Mouse (Mus musculus): ENCODE results near the gene Slc25a33.
A peak's percentile ranks its signal among the peaks of the same experiment; 100 is the strongest.
"Not testable (repeated sequence)": the region's sequence is repeated elsewhere in the genome, so short reads cannot be mapped to it uniquely, and the experiment has no call there.

Slc25a33 gene

DNA sequence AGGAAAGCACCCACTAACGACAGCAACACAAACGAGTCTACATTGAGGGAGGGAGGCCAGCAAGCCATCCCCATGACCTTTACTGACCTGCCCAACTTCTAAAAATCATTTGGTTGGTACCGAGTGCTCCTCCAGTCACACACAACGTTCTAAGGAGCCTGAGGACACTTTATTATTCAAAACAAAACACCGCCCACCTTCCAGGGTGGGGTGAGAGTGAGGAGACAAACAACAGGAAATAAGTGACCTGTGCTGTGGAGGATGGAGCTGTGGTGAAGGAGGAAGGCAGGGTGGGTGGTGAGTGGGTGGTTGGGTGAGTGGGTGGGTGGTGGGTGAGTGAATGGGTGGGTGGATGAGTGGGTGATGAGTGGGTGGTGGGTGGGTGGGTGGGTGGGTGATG, 14.6 kb downstream of the Slc25a33 start:
- DNase-seq (ENCODE audit: extremely low spot score, low spot score) = no peak

DNA sequence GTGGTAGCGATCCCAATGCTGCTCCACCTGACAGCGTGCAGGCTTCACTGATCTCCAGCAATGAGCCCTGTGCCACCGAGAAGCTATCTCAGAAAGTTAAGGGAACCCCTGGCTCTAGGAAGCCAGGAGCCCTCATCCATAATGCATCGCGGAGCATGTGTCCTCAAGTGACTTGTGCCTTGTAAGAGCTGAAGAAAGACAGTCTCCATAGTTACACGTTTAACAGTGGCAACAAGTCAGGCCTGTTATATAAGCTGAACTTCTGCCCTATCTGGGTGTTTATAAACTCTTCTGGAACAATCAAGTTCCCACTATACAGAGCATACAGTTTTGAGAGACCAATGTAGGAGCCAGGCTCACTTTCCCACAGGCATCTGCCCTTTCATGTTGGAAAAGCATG, 15.7 kb downstream of the Slc25a33 start:
- DNase-seq (ENCODE audit: extremely low spot score, low spot score) = no peak

DNA sequence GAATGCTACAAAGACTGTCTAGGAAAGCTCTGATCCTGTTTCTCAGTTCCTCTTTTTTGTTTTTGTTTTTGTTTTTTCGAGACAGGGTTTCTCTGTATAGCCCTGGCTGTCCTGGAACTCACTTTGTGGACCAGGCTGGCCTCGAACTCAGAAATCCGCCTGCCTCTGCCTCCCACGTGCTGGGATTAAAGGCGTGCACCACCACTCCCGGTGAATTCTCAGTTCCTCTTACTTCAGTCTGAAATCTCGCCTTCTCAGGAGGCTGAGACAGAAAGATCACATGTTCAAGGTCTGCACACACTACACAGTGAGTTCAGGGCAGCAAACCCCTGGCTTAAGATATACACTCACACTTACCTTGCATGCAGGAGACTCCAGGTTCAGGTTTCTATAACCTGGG, 17.5 kb downstream of the Slc25a33 start:
- DNase-seq (ENCODE audit: extremely low spot score, low spot score) = not testable (repeated sequence)

DNA sequence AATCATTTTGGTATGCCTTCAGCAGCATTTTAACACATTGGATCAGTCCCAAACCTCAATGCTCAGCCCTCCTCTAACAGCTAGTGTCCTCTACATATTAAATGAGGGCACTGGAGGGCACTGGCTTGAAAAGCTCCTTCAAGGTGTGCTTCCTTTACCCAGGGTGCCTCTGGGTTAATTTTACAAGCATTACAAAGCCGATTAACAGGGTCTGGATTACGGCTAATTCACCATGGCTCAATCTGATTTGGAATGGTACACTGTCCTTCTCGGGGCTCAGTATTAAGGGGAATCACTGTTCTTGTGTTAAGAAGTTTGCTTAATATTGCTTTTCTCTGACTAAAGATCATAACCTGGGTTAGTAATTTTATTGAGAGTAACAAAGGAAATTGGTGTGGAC, 21.2 kb downstream of the Slc25a33 start:
- DNase-seq (ENCODE audit: extremely low spot score, low spot score) = no peak

DNA sequence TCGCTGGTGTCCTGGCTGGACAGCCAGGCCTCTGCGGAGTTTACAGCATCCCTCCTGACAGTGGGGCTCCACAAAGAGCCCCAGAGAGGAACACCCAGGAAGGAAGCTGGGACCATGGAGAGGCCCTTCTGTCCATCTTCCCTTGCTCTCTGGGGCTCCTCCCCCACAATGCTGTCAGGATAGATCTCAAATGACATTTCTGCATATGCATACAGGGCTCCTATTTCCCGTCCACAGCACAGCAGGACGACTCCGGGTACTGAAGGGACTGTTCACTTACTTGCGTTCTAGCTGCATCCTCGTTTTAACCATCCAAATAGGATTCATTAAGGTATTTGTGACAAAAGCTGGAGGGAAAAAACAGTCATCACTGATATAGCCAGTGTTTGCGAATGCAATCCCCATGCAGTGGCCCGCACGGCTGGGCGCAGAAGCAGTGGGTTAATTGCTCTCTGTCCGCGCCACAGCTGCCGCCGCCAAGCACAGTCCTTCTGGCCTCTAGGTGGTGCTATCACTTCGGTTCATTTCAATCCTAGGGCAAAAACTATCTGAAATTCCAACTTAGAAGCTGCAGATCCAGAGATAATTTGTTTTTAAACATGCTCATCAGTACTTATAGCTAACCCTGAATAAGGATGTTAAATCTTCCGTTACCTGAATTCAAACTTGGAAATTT, 21.8 kb downstream of the Slc25a33 start:
- DNase-seq (ENCODE audit: extremely low spot score, low spot score) = peak; percentile 60

DNA sequence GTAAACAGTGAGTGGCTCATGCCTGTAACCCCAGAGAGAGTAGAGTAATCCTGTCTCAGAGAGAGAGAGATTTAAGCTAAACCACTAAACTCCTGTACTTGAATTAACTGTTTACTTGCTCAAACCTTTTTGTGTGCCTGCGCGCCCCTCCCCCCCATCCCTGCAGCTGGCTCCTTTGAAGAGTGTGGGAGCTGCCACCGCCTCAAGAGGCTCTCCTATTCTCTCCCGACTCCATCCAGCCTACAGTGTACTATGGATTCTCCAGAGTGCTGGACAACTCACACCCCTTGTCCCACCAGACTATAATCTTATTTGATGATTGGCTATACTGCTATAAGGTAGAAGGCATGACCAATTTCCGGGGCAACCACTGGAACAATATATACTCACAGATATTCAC, 23.4 kb downstream of the Slc25a33 start:
- no peak for DNase-seq (ENCODE audit: extremely low spot score, low spot score)

DNA sequence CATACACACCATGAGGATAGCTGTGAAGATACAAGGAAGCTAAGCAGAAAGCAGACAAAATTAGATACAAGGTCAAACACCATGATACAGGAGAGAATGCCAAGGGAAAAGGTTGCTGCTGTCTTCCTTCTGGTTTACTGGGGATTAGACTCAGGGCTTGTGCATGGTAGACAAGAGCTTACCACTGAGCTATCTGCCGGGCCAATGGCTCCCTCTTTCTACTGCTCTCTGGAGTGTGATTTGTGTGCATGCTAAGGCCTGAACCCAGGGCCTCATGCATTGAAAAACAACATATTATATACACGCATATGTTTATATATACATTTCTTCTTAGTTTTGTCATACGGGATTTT, 24.4 kb downstream of the Slc25a33 start:
- not testable (repeated sequence) for DNase-seq (ENCODE audit: extremely low spot score, low spot score)

DNA sequence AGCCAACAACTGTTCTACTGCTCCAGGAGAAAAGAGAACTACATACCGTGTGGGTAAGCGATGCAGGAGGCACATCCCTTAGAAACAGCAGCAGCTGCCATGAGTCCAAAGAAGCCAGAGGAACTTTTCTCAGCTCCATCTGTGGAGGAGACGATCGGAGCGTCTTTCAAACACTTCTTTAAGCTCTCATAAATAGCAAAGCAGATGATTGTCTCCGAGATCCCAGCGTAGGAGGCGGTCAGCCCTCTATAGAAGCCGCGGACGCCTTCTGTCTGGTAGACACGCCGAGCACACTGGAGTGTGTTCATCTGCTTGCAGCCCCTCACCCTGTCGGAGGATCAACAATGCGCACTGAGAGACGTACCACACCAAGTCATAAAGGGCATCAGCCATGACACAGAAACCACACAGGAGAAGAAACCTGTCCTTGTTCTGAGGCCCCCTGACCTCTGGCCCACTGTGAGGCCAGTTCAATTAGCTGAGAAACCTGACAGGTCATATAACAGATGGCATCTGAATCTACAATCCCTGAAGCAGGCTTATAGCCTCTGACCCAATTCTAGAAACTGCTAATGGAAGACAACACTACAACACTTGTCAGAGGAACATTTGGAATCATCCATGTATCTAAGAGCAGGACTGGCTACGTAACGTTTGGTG, 24.9 kb downstream of the Slc25a33 start:
- DNase-seq (ENCODE audit: extremely low spot score, low spot score) = no peak

DNA sequence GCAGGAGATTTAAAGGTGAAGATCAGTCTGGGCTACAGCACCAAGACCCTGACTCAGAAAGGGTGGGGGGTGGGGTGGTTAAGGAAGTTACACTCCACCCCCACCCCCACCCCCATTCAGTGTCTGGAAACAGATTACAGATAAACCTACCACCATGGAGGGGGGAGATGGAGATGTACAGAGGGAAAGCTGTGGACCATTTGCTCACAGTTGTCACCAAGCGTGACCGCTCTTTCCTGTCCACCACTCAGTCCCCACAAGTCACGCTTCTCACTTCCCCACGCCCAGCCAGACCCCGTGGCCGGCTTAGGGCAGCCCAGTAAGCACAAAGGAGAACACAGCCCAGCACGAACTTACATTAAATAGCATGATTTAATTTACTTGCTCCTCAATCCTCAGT, 30.0 kb downstream of the Slc25a33 start:
- DNase-seq (ENCODE audit: extremely low spot score, low spot score) = no peak

DNA sequence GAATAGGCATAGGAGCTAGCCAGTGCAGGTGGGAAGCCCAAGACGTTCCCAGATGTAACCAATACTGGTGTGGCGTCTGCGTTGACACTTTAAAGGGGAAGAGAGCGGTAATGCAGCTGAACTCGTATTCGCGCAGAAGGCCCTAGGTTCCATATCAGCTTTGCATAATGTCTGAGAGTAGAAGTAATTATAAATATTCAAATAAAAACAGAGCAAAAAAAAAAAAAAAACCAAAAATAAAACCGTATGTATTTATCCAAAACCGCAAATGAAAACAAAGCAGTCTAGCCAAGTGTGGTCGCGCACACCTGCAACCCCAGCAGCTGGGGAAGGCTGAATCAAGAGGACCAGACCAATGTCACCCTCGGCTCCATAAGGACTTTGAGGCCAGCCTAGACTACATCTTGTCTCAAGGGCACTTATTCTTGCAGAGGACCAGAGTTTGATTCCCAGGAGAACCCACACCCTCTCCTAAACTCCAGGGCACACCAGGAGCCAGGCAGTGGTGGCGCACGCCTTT, 32.0 kb downstream of the Slc25a33 start:
- DNase-seq (ENCODE audit: extremely low spot score, low spot score) = no peak

DNA sequence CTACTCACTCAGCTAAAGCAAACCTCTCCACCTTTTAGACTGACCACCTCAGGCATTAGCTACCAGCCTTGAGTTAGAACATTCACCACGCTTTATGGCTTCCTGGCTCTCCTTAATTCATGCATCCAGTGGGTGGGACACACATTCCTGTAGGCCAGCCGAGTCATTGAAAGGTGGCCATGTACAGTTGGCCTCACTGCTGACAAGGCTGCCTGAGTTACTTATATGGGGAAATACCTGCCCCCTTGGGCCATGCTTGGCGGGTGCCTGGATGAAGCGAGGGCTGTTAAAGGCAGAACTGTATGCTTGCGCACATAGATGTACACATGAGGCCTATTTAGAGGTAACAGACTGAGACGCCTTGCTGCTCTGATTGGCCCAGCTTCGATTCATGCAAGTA, 33.8 kb downstream of the Slc25a33 start:
- DNase-seq (ENCODE audit: extremely low spot score, low spot score) = no peak

DNA sequence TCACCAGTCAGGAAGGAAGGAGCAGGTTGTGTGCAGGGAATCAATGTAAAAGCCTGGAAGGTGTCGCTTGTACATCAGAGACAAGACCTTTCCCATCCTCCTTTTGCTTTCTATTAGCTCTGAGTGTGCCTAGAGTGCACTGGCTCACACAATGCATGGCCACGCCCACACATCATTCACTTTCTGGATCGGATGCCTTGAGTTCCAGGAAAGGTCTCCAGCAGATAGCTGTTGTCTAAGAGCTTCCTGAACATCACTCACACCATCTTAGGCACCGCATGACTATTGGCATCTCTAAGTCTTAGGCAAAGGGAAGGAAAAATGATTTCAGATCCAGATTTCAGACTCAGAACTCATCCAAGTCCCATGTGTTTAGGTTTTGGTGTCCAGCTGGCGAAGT, 34.6 kb downstream of the Slc25a33 start:
- no peak for DNase-seq (ENCODE audit: extremely low spot score, low spot score)

DNA sequence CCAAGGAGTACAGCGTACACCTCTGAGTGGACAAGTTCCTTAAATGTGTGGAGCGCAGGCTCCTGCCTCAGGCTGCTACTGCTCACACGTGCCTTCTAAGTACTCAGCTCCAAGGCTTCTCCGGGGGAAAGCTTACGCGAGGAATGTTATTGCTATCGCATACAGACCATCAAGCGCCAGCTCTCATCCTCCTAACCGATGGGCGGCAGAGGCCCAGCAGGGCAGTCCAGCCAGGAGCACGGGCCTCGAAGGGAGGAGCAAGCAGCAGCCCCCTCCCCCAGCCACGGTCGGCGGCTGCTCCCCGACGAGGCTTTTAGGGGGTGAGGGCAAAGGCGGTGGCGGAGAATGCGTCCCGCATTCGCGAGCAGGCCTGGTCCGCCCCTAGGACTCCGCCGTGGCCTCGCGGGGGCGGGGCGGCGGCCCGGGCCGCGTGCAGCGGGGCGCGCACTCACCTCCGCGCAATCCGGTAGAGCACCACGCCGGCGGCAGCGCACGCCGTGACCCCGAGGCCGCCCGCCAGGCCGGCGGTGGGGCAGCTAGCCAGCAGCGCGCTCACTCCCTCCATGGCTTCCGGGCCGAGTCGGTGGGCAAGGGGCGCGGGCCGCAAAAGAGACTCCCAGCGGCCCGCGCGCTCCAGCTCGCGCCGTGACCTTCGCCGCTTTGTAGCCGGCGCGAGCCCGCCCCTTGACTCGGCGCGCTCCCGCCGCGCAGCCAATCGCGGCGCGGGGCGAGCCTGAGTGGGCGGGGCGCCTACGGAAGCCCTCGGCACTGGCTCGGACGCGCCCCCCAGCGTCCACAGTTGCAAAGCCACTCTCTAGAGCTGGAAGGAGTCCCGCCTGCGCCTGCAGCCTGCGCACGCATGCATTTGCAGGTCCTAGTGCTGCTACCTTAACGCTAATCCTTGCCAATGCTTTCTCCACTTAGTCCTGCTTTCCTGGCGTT, 36.4 kb downstream of the Slc25a33 start, which contains the start of gene Tmem201:
Gene Tmem201 (minus strand): TSS at position 662 of the 942 bp plus-strand sequence.
- DNase-seq (ENCODE audit: extremely low spot score, low spot score) = peak; percentile 91

DNA sequence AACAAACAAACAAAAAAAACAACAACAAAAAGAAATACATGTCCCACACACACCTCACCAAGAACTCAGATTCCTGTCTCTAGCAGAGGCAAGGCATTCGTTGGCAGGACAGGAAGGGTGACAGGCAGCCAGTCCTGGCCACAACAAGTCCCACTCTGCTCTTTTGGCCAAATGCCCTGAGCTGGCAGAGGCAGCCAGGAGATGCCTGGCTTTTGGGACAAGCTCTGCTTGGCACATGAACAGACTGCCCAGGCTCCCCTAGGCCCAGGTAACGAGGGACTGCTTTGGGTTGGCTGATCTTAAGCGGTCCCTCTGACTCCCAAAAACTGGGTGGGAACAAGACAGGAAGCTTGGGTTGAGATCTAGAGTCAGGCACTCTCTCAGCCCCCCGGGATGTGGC, 37.5 kb downstream of the Slc25a33 start:
- DNase-seq (ENCODE audit: extremely low spot score, low spot score) = no peak

DNA sequence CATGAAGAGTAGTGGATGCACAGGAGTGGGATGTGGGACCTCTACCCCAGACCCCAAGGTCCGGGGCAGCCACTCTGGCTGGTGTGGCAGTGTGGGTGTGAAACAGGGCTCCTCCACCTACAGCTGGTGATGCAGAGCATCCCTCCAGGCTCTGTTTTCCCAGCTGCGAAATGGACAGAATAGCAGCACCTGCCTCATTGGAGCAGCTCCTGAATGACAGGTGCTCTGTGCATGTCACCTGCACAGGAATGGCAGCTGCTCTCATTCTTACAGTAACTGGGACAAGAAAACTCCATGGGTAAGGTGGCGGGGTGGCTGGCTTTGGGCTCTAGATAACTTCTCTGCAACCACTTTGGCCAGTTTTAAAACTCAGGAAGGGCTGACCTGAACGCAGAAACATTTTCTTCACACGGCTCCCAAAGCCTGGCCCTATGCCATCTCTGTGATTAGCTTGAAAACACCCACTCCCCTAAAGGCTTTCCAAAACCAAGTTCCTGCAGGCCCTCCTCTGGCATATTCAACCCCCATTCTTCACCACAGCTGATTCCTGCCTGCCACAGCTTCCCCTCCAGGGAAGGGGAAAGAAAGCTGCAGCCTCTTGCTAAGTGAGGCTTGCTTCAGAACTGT, 38.3 kb downstream of the Slc25a33 start:
- DNase-seq (ENCODE audit: extremely low spot score, low spot score) = no peak

DNA sequence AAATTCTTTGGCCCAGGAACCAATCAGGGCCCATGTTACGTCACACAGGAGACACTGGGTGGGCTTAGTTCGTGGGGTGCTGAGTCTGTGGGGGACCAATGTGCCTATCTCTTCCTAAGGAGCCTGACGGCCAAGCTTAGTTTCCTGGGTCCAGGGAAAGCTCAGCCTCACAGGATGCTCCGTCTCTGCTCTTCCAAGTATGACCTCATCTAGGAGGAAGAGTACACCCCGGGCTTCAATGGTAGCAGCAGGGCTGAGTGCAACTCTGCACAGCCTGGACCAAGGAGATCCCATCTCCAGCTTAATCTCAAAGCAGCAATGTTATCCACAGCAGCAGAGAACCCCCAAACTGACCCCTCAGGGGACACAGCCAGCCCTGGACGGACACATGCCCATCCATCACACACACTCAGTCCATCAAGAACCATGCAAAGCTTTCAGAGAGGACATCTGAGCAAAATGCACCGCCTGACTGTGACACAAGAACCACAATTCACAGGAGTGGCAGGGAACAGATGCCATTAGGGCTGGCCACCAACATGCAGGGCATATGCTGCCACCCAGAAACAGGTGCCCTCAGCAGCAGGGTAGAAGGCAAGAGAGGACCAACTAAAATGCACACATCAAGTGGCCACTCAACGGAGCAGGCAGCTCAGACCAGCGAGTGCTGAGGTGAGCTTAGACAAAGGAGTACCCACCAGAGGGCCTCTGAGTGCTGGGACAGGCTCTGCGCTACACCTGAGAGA, 39.2 kb downstream of the Slc25a33 start:
- DNase-seq (ENCODE audit: extremely low spot score, low spot score) = no peak

DNA sequence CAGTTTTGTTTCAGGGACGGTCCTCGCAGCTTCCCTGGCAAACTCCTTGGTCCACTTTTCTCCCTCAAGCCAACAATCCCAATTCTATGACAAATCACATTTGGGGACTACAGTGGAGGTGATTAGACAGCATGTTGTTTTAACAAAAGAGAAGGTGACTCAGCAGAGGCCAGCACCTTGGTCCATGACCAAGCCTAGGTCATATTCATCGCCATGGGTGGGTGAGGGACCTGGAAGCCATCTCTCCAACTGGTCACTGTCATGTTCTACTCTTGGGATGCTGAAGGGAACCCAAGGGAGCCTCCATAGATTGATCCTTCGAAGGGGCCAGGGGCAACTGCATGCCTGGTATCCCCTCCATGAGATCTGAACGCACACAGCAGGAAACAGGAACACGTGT, 39.8 kb downstream of the Slc25a33 start:
- DNase-seq (ENCODE audit: extremely low spot score, low spot score) = no peak

DNA sequence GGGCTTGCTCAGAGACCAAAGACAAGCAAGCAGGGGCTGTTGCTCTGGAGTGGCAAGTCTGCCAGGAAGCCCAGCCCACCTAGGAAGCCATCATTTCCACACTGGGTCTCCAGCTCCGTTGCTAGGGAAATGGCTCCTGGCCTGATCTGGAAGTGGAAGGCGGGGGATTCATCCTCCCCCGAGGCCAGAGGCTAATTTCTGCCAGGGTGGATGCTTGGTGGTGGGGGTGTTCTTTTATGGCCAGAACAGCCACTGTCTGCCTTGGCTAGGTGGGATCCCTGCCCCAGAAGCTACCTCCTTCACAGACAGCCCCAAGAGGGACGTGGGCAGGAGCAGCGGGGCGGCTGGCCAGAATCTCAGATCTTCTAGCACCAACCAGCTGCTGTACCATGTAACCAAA, 40.3 kb downstream of the Slc25a33 start:
- DNase-seq (ENCODE audit: extremely low spot score, low spot score) = no peak

DNA sequence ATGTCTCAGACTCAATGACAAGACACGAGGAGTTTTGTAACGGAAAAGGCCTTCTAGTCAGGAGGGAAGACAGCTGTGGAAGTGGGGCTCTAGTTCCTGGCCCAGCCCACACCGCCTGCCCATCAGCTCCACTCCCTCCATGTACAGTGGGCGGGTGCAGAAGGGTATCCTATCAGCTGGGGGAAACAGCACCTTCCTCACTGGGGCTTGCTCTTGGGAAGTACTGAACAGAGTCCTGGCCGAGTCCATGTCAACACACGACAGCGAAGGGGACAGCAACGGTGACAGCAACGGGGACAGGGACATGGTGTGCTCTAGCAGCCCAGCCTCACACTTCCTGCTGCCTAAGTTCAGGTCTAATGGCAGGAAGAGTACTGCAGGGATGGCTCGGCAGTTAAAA, 41.3 kb downstream of the Slc25a33 start:
- no peak for DNase-seq (ENCODE audit: extremely low spot score, low spot score)

DNA sequence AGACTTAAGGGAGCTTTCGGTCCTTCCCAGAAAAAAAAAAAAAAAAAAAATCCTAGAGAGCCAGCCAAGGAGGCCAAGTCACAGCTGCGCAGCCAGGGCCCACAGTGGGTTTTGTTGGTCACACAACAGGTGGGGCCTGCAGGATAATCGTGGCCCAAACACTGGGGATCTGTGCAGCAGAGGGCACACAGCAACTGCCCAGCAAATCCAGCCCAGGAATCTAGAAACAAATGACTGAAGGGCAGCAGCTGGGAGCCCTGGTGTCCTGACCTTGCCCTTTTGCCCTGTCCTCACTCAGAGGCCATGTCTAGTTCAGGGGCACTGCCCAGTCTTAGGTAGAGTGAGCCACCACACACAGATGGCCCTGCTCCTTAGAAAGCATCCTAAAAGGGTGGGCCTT, 41.8 kb downstream of the Slc25a33 start:
- DNase-seq (ENCODE audit: extremely low spot score, low spot score) = no peak

DNA sequence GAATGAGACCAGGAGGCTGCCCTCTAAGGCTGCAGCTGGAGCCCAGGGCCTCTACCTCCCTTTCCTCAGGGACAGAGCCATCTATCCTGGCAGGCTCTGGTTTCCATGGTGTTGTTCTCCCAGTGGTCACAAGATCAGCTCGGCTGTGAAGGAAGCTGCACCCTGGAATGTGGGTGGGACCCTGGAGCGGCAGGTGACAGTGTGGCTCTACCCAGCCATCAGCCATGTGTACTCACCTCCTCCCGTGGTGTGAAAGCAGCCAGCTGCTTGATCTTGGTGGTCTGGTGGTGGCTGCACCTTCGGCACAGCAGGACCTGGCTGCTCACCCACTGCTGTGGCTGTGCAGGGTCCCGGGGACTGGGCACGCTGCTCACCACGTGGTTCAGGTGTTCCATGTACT, 43.2 kb downstream of the Slc25a33 start:
- no peak for DNase-seq (ENCODE audit: extremely low spot score, low spot score)

All from neural tube, embryonic 10.5 days (tissue).